Mouse (Mus musculus) 3134 (cell line): ENCODE data around the gene Ttll8.

ENCODE experiments used
- DNase-seq: peaks from one replicate; pipeline ENCODE4 v3.0.0-alpha.2; 2011; ENCODE audit warnings: low spot score; ENCODE audit not compliant: insufficient read length; ENCODE audit errors: extremely low read depth

Ttll8 gene

GRCm38 (mm10) chr15:88862881-88863694 lies 91.1 kb downstream of the Ttll8 start:
- DNase-seq = peak; percentile 82

GRCm38 (mm10) chr15:88861772-88862622 lies 92.2 kb downstream of the Ttll8 start, which contains the start of gene Pim3:
Gene Pim3, plus strand, starts transcription at chr15:88862186.
- DNase-seq = peak; percentile 99

GRCm38 (mm10) chr15:88860781-88861180 lies 93.4 kb downstream of the Ttll8 start:
- no peak for DNase-seq

GRCm38 (mm10) chr15:88859206-88859970 lies 94.8 kb downstream of the Ttll8 start:
- DNase-seq = no peak

- DNase-seq = no peak
These were observed 95.5 kb downstream of the Ttll8 start for GRCm38 (mm10) chr15:88858707-88859106.

- DNase-seq = no peak
These were observed 96.1 kb downstream of the Ttll8 start for GRCm38 (mm10) chr15:88858141-88858541.

GRCm38 (mm10) chr15:88857361-88857760 lies 96.9 kb downstream of the Ttll8 start:
- no peak for DNase-seq

GRCm38 (mm10) chr15:88856613-88857012 lies 97.6 kb downstream of the Ttll8 start:
- no peak for DNase-seq

GRCm38 (mm10) chr15:88855896-88856417 lies 98.3 kb downstream of the Ttll8 start:
- DNase-seq = no peak

- DNase-seq = peak; percentile 72
These were observed 99.0 kb downstream of the Ttll8 start for GRCm38 (mm10) chr15:88854969-88855830.

GRCm38 (mm10) chr15:88854119-88854968 lies 99.9 kb downstream of the Ttll8 start:
- peak; percentile 64 for DNase-seq

- no peak for DNase-seq
These were observed 101.1 kb downstream of the Ttll8 start for GRCm38 (mm10) chr15:88853106-88853505.

GRCm38 (mm10) chr15:88851507-88852149 lies 102.6 kb downstream of the Ttll8 start:
- no peak for DNase-seq

GRCm38 (mm10) chr15:88851076-88851475 lies 103.1 kb downstream of the Ttll8 start:
- no peak for DNase-seq

- DNase-seq = peak; percentile 66
These were observed 103.9 kb downstream of the Ttll8 start for GRCm38 (mm10) chr15:88850146-88850826.

GRCm38 (mm10) chr15:88849621-88850020 lies 104.6 kb downstream of the Ttll8 start:
- DNase-seq = no peak

- no peak for DNase-seq
These were observed 105.6 kb downstream of the Ttll8 start for GRCm38 (mm10) chr15:88848661-88849060.

- no peak for DNase-seq
These were observed 109.3 kb downstream of the Ttll8 start for GRCm38 (mm10) chr15:88844966-88845365.
